Mouse (Mus musculus) lung, postnatal 36 days (tissue): ENCODE data around the gene Cdhr1.

Source experiments
- DNase-seq: peaks from one replicate; pipeline ENCODE4 v3.0.0; 2022; ENCODE audit warnings: mixed read lengths

Gene Cdhr1

GRCm38 (mm10) chr14:37067629-37068028 is 30.5 kb downstream of the Cdhr1 start, which contains the start of gene Lrit2:
TSS of gene Lrit2 (plus strand) at chr14:37067929.
- no peak for DNase-seq

GRCm38 (mm10) chr14:37066636-37067035 is 31.5 kb downstream of the Cdhr1 start:
- DNase-seq: no peak

GRCm38 (mm10) chr14:37064849-37065248 is 33.3 kb downstream of the Cdhr1 start:
- DNase-seq: no peak

GRCm38 (mm10) chr14:37048914-37049410 is 49.2 kb downstream of the Cdhr1 start, which contains the start of gene Rgr:
TSS of gene Rgr (minus strand) at chr14:37048964.
- no peak for DNase-seq

GRCm38 (mm10) chr14:37034432-37034831 is 63.7 kb downstream of the Cdhr1 start:
- no peak for DNase-seq

GRCm38 (mm10) chr14:37033241-37033640 is 64.9 kb downstream of the Cdhr1 start:
- DNase-seq: peak; percentile 81

GRCm38 (mm10) chr14:37032481-37033104 is 65.6 kb downstream of the Cdhr1 start:
- no peak for DNase-seq

- no peak for DNase-seq
Measured at GRCm38 (mm10) chr14:37028555-37028954, 69.6 kb downstream of the Cdhr1 start.

- DNase-seq: no peak
Measured at GRCm38 (mm10) chr14:37027951-37028350, 70.2 kb downstream of the Cdhr1 start.
